Mouse (Mus musculus) hindbrain, embryonic 15.5 days (tissue): ENCODE measurements around the gene Arhgef2. TPM values are rescaled to one million over a fixed set of nuclear protein-coding genes. Genes with fewer than 3 reads are reported as not detected.
"Not testable (repeated sequence)": the region's sequence is repeated elsewhere in the genome, so short reads cannot be mapped to it uniquely, and the experiment has no call there.

Experiments used
- ATAC-seq: fragments of 200-750 bp; cut with Nextera tagmentation; 2 replicates; pipeline ENCODE4 v1.8.0; 2017; ENCODE audit warnings: low read depth, moderate number of reproducible peaks, moderate TSS enrichment; ENCODE audit not compliant: low FRiP score
- H3K27ac ChIP-seq: fragments of 300-500 bp; sonication (generic); replicated peaks from 2 replicates; pipeline ENCODE4 v1.5.1; 2015; ENCODE audit warnings: mild to moderate bottlenecking, inconsistent platforms
- H3K27me3 ChIP-seq: fragments of 300-500 bp; sonication (generic); 2 replicates; pipeline ENCODE4 v1.6.1; 2015; ENCODE audit warnings: control low read depth, inconsistent platforms
- H3K36me3 ChIP-seq: fragments of 300-500 bp; sonication (generic); 2 replicates; pipeline ENCODE4 v1.6.1; 2015; ENCODE audit warnings: control low read depth, inconsistent platforms
- H3K4me1 ChIP-seq: fragments of 300-500 bp; sonication (generic); replicated peaks from 2 replicates; pipeline ENCODE4 v1.6.1; 2015; ENCODE audit warnings: control low read depth, inconsistent platforms
- H3K4me2 ChIP-seq: fragments of 300-500 bp; sonication (generic); 2 replicates; pipeline ENCODE4 v1.6.1; 2015; ENCODE audit warnings: moderate library complexity, mild to moderate bottlenecking, inconsistent platforms
- H3K4me3 ChIP-seq: fragments of 300-500 bp; sonication (generic); 2 replicates; pipeline ENCODE4 v1.5.1; 2015; ENCODE audit warnings: mild to moderate bottlenecking, inconsistent platforms
- H3K9ac ChIP-seq: fragments of 300-500 bp; sonication (generic); 2 replicates; pipeline ENCODE4 v1.6.1; 2015; ENCODE audit warnings: inconsistent platforms
- H3K9me3 ChIP-seq: fragments of 300-500 bp; sonication (generic); 2 replicates; pipeline ENCODE4 v1.6.1; 2016; ENCODE audit warnings: control low read depth, inconsistent platforms
- WGBS: fragments of 180-500 bp; shearing (Covaris S2); methylation state at CpG from one replicate; pipeline ENCODE4 v1.1.7; 2015; 5-methylcytosine and 5-hydroxymethylcytosine counted together
- polyA plus RNA-seq: library from polyadenylated mRNA; unstranded; fragments of >200 nt; fragmentation: Nextera tagmentation; extraction: Ambion mirVana; gene quantifications from 2 replicates; pipeline ENCODE4 v1.2.1, GENCODE M21; 2015

Gene Arhgef2
- polyA plus RNA-seq, 1 experiment from 2014 or later, result 121 TPM

- Histone ChIP-seq H3K4me3 (no peak overlapping the region), H3K9me3 (no peaks in the 10 kb centered on the region), H3K4me2 (no peak overlapping the region), H3K27ac (no peak overlapping the region), H3K36me3 (peaks cover 19% of the 10 kb centered on the region), H3K4me1 (peaks cover 3% of the 10 kb centered on the region; the same call in 1 of the 2 replicates), H3K9ac (no peak overlapping the region), H3K27me3 (no peaks in the 10 kb centered on the region)
- ATAC-seq, result no peak
- WGBS, result 31% methylated on average over 9 of the region's 9 CpGs
Observed at GRCm38 (mm10) chr3:88591950-88592731, 13.6 kb upstream of the Arhgef2 start.

- peaks cover 10% of the 10 kb centered on the region for H3K36me3 ChIP-seq
- no peaks in the 10 kb centered on the region for H3K9me3 ChIP-seq
- H3K4me1 ChIP-seq, result peaks cover 3% of the 10 kb centered on the region; the same call in 1 of the 2 replicates
- WGBS, result 78% methylated on average over 10 of the region's 10 CpGs
- no peak overlapping the region for H3K4me3 ChIP-seq
- no peak for ATAC-seq
- no peak overlapping the region for H3K9ac ChIP-seq
- no peak overlapping the region for H3K4me2 ChIP-seq
- H3K27me3 ChIP-seq, result no peaks in the 10 kb centered on the region
- no peak overlapping the region for H3K27ac ChIP-seq
Observed at GRCm38 (mm10) chr3:88592942-88593576, 12.7 kb upstream of the Arhgef2 start.

- Histone ChIP-seq H3K4me2 (no peak overlapping the region), H3K9ac (no peak overlapping the region), H3K27ac (no peak overlapping the region), H3K9me3 (no peaks in the 10 kb centered on the region), H3K4me1 (peaks cover 3% of the 10 kb centered on the region; the same call in 1 of the 2 replicates), H3K27me3 (no peaks in the 10 kb centered on the region), H3K4me3 (no peak overlapping the region), H3K36me3 (0 out of 2 replicates have a peak, but pooled peaks cover 3% of the 10 kb centered on the region)
- ATAC-seq, result no peak
- WGBS, result 70% methylated on average over 10 of the region's 10 CpGs
Observed at GRCm38 (mm10) chr3:88593893-88594580, 11.7 kb upstream of the Arhgef2 start.

GRCm38 (mm10) chr3:88596547-88596946 is 9.2 kb upstream of the Arhgef2 start:
- not testable (repeated sequence) for ATAC-seq, H3K27me3 ChIP-seq, H3K9ac ChIP-seq, H3K4me1 ChIP-seq, H3K4me2 ChIP-seq, H3K9me3 ChIP-seq, H3K4me3 ChIP-seq, H3K27ac ChIP-seq, H3K36me3 ChIP-seq
- WGBS, result 78% methylated on average over 4 of the region's 4 CpGs

GRCm38 (mm10) chr3:88602466-88602865 is 3.3 kb upstream of the Arhgef2 start:
- Histone ChIP-seq H3K4me3 (no peak overlapping the region), H3K4me1 (peaks cover 9% of the 10 kb centered on the region; the same call in 1 of the 2 replicates), H3K9ac (no peak overlapping the region), H3K36me3 (no peaks in the 10 kb centered on the region), H3K27me3 (no peaks in the 10 kb centered on the region), H3K4me2 (no peak overlapping the region), H3K9me3 (no peaks in the 10 kb centered on the region), H3K27ac (no peak overlapping the region)
- ATAC-seq, result no peak
- 70% methylated on average over 4 of the region's 4 CpGs for WGBS

- Histone ChIP-seq H3K36me3 (no peaks in the 10 kb centered on the region), H3K4me1 (peaks cover 15% of the 10 kb centered on the region), H3K9me3 (no peaks in the 10 kb centered on the region), H3K9ac (no peak overlapping the region), H3K4me3 (no peak overlapping the region), H3K4me2 (no peak overlapping the region), H3K27ac (no peak overlapping the region), H3K27me3 (no peaks in the 10 kb centered on the region)
- WGBS, result 28% methylated on average over 6 of the region's 6 CpGs
- ATAC-seq, result no peak
Observed at GRCm38 (mm10) chr3:88603714-88604161, 2.0 kb upstream of the Arhgef2 start.

GRCm38 (mm10) chr3:88604863-88605262 is 903 bp upstream of the Arhgef2 start:
- H3K4me3 ChIP-seq, result no peak overlapping the region
- H3K4me2 ChIP-seq, result no peak overlapping the region
- no peaks in the 10 kb centered on the region for H3K9me3 ChIP-seq
- no peak for ATAC-seq
- peaks cover 15% of the 10 kb centered on the region for H3K4me1 ChIP-seq
- H3K9ac ChIP-seq, result no peak overlapping the region
- no peaks in the 10 kb centered on the region for H3K27me3 ChIP-seq
- no peak overlapping the region for H3K27ac ChIP-seq
- 93% methylated on average over 7 of the region's 7 CpGs for WGBS
- no peaks in the 10 kb centered on the region for H3K36me3 ChIP-seq

GRCm38 (mm10) chr3:88607065-88607757 is 1.4 kb downstream of the Arhgef2 start:
- no peaks in the 10 kb centered on the region for H3K27me3 ChIP-seq
- no peaks in the 10 kb centered on the region for H3K9me3 ChIP-seq
- no peak overlapping the region for H3K27ac ChIP-seq
- peak overlapping the region; percentile 26 for H3K4me3 ChIP-seq
- H3K9ac ChIP-seq, result peak overlapping the region; percentile 26
- 2% methylated on average over 20 of the region's 20 CpGs for WGBS
- ATAC-seq, result peak; percentile 88
- H3K4me1 ChIP-seq, result peaks cover 15% of the 10 kb centered on the region
- H3K4me2 ChIP-seq, result peak overlapping the region; percentile 58
- no peaks in the 10 kb centered on the region for H3K36me3 ChIP-seq

- Histone ChIP-seq H3K9me3 (no peaks in the 10 kb centered on the region), H3K4me3 (peak overlapping the region; percentile 26), H3K9ac (peak overlapping the region; percentile 10; the same call in 1 of the 2 replicates), H3K4me2 (peak overlapping the region; percentile 58), H3K36me3 (no peaks in the 10 kb centered on the region), H3K4me1 (peaks cover 15% of the 10 kb centered on the region), H3K27me3 (no peaks in the 10 kb centered on the region), H3K27ac (no peak overlapping the region)
- ATAC-seq, result peak; percentile 57; the same call in 1 of the 2 replicates
- WGBS, result 23% methylated on average over 10 of the region's 10 CpGs
Observed at GRCm38 (mm10) chr3:88607758-88608138, 2.0 kb downstream of the Arhgef2 start.

- no peak for ATAC-seq
- WGBS, result 78% methylated on average over 4 of the region's 4 CpGs
- Histone ChIP-seq H3K27ac (no peak overlapping the region), H3K4me3 (no peak overlapping the region), H3K9me3 (no peaks in the 10 kb centered on the region), H3K9ac (no peak overlapping the region), H3K36me3 (no peaks in the 10 kb centered on the region), H3K4me1 (peaks cover 15% of the 10 kb centered on the region), H3K27me3 (no peaks in the 10 kb centered on the region), H3K4me2 (no peak overlapping the region)
Observed at GRCm38 (mm10) chr3:88609066-88609465, 3.3 kb downstream of the Arhgef2 start.

GRCm38 (mm10) chr3:88614418-88614817 is 8.7 kb downstream of the Arhgef2 start:
- Histone ChIP-seq H3K4me1 (peaks cover 13% of the 10 kb centered on the region), H3K9me3 (no peaks in the 10 kb centered on the region), H3K9ac (no peak overlapping the region), H3K4me3 (no peak overlapping the region), H3K27me3 (no peaks in the 10 kb centered on the region), H3K27ac (no peak overlapping the region), H3K36me3 (no peaks in the 10 kb centered on the region), H3K4me2 (no peak overlapping the region)
- WGBS, result 85% methylated on average over 8 of the region's 8 CpGs
- ATAC-seq, result no peak
